Mouse (Mus musculus) embryo, embryonic 10 days (tissue): ENCODE data around the gene Gm5127.

Source experiments
- DNase-seq: peaks from one replicate; pipeline ENCODE4 v3.0.0-alpha.2; 2015; ENCODE audit warnings: low spot score

The Gm5127 gene

DNA sequence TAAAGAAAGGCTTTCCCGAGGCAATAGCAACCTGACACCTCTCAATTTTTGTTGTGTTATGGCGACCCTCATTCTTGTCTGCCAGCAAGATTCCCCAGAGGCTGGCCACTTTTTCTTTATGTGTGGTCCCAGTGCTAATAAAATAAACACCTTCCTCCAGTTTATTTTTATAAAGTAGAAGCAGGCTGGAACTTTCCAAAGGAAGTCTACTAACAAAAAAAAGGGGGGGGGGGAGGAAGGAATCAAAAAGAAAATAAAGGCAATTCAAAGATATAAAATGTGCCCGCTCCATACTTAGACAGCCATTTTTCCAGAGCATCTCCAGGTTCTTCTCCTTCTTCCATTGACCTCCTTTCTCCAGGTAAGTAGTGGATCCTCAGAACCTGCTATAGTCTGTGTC is at the start of gene Gm5127:
Gene Gm5127, plus strand, starts transcription at position 301 of the 400 bp plus-strand sequence.
- peak; percentile 12 for DNase-seq

- peak; percentile 36 for DNase-seq
These were observed 46.6 kb upstream of the Gm5127 start for GRCm38 (mm10) chrX:106536359-106536758.

DNA sequence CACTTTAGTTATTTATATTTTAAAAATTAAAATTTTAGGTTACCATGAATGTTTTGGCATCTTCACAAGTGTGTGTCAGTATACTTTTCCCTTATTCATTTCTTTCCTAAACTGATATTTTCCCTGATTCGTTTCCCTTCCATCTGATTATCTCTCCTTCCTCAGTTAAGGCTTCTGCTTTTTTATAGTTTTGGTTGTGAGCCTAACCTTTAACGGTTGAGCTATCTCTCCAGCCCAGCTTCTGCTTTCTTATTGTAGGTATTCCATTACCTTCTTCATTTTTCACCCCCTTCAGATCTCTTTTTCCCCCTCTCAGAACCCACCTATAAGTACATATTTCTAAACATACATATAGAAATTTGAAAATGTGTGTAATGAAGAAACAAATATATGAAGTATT is 27.5 kb upstream of the Gm5127 start:
- DNase-seq: no peak

DNA sequence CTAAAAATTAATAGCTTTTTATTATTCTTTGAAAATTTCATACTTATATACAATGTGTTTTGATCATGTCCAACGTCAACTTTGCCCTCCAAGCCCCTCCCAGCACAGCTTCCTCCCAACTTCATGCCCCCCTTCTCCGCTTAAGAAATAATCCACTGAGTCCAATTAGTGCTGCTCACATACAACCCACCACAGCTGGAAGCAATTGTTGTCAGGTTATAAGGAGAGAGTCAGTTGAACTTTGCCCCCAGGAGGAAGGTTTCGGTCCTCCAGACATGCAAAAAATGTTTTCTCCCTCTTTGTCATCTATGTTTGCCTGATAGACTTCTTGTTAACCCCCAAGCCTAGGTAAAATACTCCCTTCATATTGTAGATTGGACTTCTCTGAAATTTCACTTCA is 4.0 kb upstream of the Gm5127 start:
- peak; percentile 57 for DNase-seq

DNA sequence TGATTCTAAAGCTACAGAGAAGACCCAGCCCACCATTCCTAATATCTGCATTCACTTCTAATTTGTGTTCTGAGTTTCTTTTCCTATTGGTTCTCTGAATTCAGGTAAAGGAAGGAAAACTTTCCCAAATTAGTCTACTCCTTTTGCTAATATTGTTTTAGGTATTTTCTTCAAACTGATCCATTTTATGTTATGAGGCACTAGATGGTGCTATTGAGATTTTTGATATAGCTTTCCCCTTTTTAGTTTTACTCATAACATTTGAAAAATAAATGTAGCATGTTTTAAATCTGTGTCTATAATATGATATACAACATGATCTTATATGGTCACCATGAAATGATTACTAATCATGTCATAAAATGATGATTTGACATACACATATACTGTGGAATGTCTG is 2.6 kb upstream of the Gm5127 start:
- DNase-seq: no peak

GRCm38 (mm10) chrX:106582197-106582596 is 789 bp upstream of the Gm5127 start:
- DNase-seq: peak; percentile 56

- no peak for DNase-seq
These were observed 10.9 kb downstream of the Gm5127 start for GRCm38 (mm10) chrX:106593914-106594313.

DNA sequence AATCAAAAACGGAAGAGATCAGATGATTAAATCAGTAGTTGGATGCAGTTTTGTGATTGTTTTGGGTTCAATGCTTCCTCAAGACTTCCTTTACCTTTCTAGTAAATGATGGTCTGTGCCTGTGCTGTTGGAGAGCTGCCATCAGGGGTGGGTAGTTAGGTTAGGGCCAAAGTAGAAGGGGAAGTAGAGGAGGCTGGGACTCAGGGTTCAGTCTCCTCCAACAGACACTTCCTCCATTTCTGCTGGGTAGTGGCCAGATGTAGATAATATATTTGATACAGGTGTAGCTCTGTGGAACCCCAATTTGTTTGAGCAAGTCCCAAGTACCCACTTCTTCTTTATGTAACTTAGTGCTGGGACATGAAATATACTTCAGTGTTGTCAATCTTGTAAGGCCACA is 12.9 kb downstream of the Gm5127 start:
- no peak for DNase-seq

GRCm38 (mm10) chrX:106602574-106603258 is 19.7 kb downstream of the Gm5127 start:
- peak; percentile 22 for DNase-seq

DNA sequence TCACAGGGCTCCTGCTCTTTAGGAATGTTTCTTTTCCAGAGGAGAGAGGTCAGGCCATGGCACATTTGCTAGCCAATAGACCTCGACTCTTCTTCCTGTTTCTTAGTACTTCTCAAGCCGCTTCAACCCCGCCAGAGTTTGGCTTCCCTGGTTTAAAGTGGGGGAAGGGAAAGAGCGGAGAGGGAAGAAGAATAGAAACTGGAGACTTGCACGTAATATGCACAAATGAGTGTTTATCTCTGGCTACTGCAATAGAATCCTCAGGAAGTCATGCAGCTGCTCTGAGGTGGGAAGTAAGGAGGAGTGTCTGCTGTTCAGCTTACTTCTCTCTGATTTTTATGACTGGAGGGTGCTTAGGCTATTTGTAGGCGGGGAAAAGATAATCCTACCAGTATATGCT is 20.4 kb downstream of the Gm5127 start, which contains the start of gene Cysltr1:
Gene Cysltr1, minus strand, starts transcription at position 294 of the 400 bp plus-strand sequence.
- DNase-seq: peak; percentile 7

GRCm38 (mm10) chrX:106622512-106622911 is 39.5 kb downstream of the Gm5127 start:
- DNase-seq: no peak

DNA sequence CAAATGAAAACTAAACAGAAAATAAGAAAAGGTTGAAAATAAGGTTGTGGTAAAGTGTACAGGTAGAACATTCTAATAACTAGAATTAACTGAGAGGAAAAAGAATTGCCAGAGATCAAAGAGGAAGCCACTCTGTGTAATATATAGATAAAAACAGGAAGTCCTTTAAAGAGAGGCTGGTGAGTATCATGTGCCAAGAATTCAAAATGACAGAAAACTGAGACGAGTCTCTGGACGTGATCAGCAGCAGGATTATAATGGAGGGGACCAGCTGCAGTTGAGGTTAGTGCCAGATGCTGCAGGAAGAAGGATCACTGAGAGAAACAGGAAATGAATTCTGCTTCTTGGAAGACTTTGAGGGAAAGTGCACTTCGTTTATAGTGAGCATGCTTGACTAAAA is 40.7 kb downstream of the Gm5127 start:
- peak; percentile 7 for DNase-seq

- no peak for DNase-seq
These were observed 45.5 kb downstream of the Gm5127 start for GRCm38 (mm10) chrX:106628514-106628913.

DNA sequence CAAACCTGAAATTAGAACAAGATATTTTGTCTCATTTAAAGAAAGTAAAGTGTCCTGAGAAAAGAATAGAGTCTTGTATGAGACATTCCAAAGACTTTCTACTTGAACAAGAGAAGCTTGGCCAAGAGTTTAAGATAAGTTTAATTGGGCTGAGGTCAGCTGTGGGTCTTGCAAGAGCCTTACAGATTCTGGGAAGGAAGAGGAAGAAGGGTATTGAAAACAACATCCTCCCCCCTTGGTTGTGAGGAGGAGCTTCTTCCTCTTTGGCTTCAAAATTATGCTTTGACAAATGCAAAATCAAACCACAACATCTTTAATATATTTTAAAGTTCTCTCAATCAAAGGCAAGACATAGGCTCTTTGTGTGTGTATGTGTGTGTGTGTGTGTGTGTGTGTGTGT is 50.6 kb downstream of the Gm5127 start:
- no peak for DNase-seq

DNA sequence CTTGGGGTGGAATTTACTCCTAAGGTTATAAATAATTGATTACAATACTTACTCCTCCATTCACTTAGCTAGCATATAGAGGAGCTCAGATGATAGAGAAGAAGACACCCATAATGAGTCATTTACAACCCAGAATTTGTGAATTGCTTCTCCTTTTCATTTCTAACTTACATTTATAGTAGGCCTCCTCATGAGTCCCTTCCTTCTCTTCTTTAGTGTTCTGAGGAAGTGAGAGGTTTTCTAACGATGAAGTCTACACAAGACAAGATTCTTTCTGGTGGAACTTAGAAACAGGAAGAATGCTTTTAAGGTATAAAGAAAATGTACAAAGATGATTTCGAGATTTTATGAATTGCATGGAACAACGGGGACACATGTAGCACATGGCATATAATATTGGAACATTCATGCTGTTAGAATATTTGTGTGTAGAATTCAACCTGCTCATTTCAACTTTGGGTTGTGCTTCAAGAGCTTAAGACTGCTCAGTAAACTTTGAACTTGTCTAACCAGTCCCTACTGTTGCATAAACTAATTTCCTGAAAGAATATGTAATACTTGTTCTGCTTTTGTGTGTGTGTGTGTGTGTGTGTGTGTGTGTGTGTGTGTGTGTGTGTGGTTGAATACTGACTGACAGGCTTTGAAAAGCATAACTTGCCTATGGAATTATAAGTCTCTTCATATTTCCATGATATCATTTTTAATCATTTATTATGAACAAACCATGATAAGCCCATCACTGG is 52.0 kb downstream of the Gm5127 start:
- no peak for DNase-seq

GRCm38 (mm10) chrX:106662101-106662500 is 79.1 kb downstream of the Gm5127 start:
- no peak for DNase-seq

DNA sequence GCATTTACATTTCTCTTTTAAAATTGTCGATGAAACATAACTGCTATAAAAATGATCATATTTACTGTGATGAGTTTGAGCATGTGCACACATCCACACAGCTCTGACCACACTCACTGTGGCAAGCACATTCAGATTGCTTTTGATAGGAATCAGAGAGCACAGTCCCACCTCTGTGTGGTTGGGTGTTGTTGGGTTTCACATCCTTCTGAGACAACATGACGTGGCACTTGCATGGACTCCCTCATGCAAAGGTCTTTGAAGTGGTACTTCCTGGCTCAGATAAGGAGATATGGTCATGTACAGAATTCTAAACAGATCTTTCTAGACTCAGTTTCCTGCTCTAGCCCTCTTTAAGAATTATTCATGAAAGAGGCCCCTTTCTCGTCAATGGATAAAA is 121.6 kb downstream of the Gm5127 start:
- no peak for DNase-seq

DNA sequence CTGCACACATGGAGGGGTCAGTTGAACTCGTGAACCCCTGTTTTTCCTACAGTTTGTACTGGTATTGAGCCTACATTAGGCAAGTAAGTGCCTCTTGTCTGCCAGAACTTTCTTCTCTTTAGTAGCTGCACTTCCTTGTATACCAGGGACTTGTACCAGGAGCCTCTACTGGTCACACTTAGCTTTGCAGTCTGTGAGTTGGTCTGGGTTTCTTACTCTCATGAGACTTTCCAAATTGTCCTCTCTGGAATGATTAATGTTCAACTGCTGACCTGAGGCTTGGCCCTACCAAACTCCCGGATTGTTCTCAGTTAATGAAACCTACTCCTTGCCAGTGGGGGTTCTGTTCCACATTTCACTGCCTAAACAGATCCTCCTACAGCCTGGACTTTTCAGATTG is 134.2 kb downstream of the Gm5127 start:
- DNase-seq: peak; percentile 47

DNA sequence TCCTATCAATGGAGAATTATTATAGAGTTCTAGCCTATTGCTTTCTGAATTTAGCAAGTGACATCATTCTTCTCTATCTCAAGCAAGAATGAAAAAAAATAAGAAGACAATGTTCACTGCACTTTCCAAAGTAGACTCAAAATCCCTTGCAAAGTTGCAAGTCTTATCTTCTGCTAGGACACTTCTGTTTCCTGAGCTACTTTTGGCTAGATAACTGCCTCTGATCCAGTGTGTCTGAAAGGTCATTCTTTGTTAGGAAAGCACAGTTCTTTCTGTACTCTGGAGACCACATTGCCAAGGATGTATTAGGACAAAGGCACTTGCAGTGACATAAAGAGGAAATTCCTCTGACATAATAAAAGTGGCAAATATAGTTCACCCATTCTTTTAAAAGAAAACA is 159.3 kb downstream of the Gm5127 start:
- no peak for DNase-seq

GRCm38 (mm10) chrX:106755272-106755671 is 172.3 kb downstream of the Gm5127 start:
- DNase-seq: no peak
